Mouse (Mus musculus): ENCODE measurements around the gene Usp50.

Usp50 gene

DNA sequence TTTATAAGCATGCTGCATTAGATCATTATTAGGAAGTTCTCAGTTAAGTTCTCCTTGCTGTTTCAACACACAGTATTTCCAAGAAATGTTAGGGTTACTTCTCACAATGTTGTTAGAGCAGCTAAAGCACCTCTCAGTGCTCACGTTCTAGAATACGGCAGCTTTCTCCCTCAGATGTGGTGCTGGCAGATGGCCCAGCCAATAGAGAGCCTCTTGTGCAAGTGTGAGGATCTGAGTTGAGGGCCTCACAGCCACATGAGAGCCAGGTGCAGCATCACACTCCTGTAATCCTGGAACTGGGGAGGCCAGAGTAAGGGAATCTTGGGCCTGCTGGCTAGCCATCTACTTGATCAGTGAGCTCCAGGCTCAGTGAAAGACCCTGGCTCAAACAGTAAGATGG, 43.0 kb downstream of the Usp50 start:
- no peak for DNase-seq (ENCODE audit: low spot score)

- no peak for DNase-seq (ENCODE audit: low spot score)
These were observed 47.8 kb downstream of the Usp50 start for GRCm38 (mm10) chr2:126735339-126736073.

DNA sequence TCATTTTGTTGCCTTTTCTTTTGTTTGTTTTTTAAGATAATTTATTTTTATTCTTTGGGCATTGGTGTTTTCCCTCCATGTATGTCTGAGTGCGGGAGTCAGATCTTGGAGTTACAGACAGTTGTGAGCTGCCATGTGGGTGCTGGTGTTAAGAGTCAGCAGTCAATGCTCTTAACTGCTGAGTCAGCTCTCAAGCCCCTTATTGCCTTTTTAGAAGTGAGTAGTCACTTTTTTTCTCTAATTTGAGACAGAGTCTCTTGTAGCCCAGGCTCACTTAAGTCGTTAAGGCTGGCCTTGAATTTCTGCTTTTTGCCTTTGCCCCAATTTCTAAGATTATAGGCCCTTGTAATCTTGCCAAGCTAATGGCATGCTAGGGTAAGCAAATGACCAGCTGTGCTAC, 52.8 kb downstream of the Usp50 start:
- no peak for DNase-seq (ENCODE audit: low spot score)

DNA sequence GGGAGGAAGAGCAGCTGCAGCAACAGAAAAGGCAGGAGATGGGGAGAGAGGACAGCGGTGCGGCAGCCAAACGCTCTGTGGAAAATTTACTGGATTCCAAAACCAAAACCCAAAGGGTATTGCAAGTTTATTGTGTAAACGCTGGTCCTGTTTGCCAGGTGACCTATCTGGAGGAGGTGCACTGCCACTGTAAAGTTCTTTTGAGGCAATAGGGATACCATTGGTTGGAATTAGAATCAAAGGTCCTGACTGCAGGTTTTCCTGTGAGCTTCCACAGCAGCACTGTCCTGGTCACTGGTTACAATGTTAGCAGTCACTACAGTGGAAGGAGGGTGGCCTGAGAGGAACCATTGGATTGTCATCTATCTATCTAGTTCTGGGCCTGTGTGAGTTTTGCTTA, 54.1 kb downstream of the Usp50 start:
- DNase-seq (ENCODE audit: low spot score): no peak

GRCm38 (mm10) chr2:126712950-126713349, 70.3 kb downstream of the Usp50 start:
- no peak for DNase-seq (ENCODE audit: low spot score)

GRCm38 (mm10) chr2:126712526-126712925, 70.7 kb downstream of the Usp50 start:
- no peak for DNase-seq (ENCODE audit: low spot score)

GRCm38 (mm10) chr2:126708361-126708760, 74.9 kb downstream of the Usp50 start:
- DNase-seq (ENCODE audit: low spot score): no peak

- no peak for DNase-seq (ENCODE audit: low spot score)
These were observed 75.9 kb downstream of the Usp50 start for GRCm38 (mm10) chr2:126707438-126707779.

- peak; percentile 98 for DNase-seq (ENCODE audit: low spot score)
These were observed 76.4 kb downstream of the Usp50 start, which contains the start of gene Usp8 for GRCm38 (mm10) chr2:126706759-126707437. TSS of gene Usp8 (plus strand) at chr2:126707328.

GRCm38 (mm10) chr2:126695285-126695684, 88.0 kb downstream of the Usp50 start:
- no peak for DNase-seq (ENCODE audit: low spot score)

DNA sequence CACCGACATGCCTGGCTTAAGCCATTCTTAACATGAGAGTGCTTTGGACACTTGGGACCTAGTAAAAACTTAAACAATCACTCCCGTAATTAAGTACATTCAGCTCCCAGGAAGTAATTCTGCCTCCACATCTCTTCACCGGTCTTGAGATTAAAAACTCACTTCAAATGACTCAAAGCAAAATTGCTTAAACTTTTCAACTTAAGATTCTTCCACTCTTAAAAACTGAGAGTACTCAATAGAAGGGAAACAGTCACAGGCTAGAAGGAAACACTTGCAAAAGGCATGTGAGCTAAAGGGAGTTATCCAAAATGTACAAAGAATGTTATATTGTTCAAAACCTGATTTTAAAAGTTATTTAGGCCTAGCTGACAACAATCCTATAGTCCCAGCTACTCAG, 92.0 kb downstream of the Usp50 start:
- DNase-seq (ENCODE audit: low spot score): no peak

- no peak for DNase-seq (ENCODE audit: low spot score)
These were observed 100.3 kb downstream of the Usp50 start for GRCm38 (mm10) chr2:126682937-126683336.

DNA sequence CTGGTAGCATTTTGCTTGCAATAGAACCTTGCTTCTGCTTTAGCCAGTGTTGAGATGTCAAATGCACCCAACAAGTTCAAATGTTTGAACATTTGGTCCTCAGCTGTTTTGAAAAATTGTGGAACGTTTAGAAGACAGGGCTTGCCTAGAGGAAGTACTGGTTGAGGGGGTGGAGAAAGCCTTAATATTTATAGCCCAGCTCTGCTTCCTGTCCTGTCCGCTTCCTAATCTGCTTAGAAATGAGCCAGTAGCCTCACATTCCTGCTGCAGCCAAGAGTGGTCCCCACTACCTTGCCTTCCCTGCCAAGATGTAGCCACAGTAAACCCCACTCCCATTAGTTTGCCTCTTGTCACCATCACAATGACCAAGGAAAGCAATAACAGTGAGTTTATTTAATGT, 100.9 kb downstream of the Usp50 start:
- no peak for DNase-seq (ENCODE audit: low spot score)

DNA sequence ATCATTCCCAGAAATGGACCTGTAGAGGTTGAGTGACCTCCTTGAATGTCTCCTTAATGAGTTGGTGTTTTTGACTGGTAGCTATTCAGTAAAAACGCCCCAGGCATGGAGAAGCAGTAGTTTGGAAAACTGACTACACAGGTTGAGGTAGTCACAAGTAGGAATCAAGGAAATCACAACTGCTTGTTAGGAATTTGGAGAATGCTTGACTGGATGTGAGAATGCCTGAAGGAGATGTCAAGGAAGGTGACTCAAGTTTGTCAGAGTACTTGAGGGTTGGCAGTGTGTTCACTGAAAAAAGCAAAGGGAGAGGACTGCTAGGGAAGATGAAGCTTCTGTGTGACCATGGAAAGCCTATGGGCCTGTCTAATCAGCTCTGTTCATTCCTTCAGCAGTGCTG, 105.9 kb downstream of the Usp50 start:
- DNase-seq (ENCODE audit: low spot score): no peak

DNA sequence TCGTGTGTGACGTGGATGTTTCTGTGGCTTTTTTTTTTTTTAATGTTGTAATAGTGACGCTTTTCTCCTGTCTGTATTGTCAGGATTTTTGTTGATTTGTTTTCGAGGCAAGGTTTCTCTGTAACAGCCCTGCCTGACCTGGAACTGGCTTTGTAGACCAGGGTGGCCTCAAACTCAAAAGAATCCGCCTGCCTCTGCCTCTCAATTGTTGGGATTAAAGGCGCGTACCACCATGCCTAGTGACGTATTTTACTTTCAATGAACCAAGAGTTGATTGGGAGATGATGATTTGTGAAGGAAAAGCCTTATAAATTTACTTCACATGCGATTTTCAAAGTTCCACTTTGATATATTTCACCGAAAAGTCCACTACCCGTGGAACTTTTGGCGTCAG, 107.2 kb downstream of the Usp50 start, which contains the start of gene Gabpb1:
Gene Gabpb1 (minus strand): TSS at position 216 of the 394 bp plus-strand sequence.
- DNase-seq (ENCODE audit: low spot score): no peak

GRCm38 (mm10) chr2:126675169-126676121, 107.8 kb downstream of the Usp50 start:
- DNase-seq (ENCODE audit: low spot score): peak; percentile 86

- peak; percentile 62 for DNase-seq (ENCODE audit: low spot score)
These were observed 108.7 kb downstream of the Usp50 start for GRCm38 (mm10) chr2:126674441-126675168.

DNA sequence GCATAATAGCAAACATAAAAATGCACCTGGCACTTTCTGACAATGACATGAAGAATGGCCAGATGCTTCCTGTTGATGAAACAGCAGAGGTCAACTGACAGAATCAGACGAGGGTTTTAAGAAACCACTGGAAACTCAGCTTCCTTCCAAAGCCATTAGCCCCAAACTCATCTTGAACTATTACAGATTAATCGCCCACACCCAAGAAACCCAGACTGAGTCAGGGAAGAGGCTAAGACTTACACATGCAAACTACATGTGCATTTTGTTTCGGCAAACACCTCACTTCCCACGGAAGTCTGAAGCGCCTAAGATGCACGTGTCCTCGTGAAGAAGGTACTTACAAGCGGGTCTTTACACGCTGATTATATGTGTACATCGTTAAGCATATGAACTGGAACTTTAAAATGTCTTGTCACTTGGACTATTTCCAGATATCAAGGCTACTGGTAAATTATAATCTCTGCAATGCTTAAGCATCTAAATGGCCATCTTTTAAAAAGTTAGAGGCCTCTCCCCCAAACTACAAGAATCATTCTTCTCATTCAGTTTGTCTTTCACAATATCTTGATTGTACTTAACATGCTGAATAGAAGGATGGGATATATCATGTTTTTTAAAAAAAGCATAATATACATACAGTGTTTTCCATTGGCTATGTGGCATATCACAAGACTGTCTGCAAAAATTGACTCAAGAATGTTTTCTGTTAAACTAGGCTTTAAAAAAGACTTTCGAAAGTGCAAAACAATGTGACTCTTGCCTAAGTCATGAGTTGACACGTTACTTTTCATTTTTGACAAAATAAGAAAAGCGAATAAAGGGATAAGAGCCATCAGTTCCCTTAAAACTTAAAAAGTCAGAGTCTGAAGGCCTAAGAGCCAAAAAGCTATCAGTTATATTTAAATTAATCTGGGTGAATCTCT, 109.7 kb downstream of the Usp50 start:
- no peak for DNase-seq (ENCODE audit: low spot score)

DNA sequence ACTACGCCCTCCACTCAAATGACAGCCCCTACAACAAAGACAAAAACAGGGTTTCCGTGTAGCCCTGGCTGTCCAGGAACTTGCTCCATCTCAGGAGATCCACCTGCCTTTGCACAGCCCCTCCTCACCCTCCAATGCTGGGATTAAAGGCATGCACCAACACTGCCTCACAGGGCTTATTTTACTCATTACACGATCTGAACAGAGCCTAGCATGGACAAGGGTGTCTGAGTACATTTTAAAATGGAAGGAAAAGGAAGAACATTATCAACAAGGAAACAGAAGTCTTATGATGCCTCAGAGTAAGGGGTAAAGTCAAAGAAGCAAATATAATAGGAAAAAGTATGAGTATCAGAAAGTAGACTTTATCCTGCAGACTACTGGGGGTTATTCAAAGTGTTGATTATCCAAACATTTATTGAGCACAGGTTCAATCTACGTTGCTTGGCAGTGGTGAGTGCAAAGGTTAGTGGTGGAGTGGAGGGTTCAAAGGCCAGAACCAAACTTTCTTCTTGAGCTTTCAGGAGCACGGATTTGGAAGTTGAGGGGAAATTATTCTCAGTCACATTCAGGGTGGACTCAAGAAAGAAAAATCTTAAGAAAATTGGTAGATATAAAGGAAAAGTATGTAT, 114.5 kb downstream of the Usp50 start:
- DNase-seq (ENCODE audit: low spot score): no peak

DNA sequence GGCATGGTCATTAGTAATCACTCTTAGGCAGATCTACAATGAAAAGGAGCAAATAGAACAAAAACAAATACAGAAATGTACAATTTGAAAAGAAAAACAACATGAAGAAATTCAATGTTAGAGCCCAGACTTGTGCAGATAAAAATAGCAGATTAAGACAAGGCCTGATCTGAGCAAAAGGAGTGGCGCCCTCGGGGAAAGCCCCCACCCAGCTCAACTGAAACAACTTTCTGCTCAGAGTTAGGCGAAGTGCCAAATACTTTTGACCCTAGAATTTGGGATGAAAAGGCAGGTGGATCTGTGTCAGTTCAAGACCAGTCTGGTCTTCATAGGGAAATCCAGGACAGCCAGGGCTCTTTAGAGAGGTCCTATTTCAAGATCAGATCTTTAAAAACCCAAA, 117.3 kb downstream of the Usp50 start:
- no peak for DNase-seq (ENCODE audit: low spot score)
